ENCODE assay signal across 1 mouse cellular context in the genomic region with DNA sequence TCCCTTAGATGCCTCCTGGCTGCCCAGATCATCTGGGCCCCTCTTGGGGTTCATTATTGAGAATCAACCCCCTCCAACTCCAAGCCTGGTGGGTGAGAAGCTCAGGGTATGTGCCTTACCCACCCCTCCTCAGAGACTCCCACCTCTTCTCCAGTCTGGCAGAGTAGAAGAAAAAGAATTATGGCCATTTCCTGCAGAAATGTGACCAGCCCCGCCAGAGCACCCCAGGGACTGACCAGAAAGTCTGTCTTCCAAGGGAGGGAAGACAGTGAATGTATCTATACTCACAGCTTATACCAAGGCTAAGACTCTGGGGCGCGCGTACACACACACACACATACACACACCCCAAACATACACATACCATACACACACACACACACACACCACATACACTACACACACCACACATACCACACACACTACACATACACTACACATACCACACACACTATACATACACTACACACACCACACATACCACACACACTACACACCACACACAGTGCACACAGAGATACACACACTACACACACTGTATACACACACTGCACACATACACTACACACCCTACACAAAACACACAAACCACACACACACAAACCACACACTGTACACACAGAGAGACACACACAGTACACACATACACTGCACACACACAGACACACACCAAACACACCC.
TF ChIP-seq lines count a peak whose summit lies in the region.

No protein-coding gene starts in this region.

TF ChIP-seq in MEL, 35 proteins besides CTCF, POLR2A, EP300 and RAD21 (continued from another document):
- TF ChIP-seq UBTF (IDR thresholded peaks at IDR 0.05; ENCODE audit: borderline replicate concordance, insufficient read depth, low read depth, low read length) = 0 out of 2 replicates have a peak, but pooled peaks have one; percentile 33
